Mouse (Mus musculus) forebrain, embryonic 16.5 days (tissue): ENCODE results near the gene Slc35a3. TPM values are rescaled to one million over a fixed set of nuclear protein-coding genes. Genes with fewer than 3 reads are reported as not detected.
"Not testable (repeated sequence)": the region's sequence is repeated elsewhere in the genome, so short reads cannot be mapped to it uniquely, and the experiment has no call there.

ENCODE experiments used
- ATAC-seq: fragments of 200-750 bp; cut with Nextera tagmentation; 2 replicates; pipeline ENCODE4 v1.8.0; 2017; ENCODE audit warnings: mild to moderate bottlenecking, moderate library complexity
- H3K27ac ChIP-seq: fragments of 300-500 bp; sonication (generic); 2 replicates; pipeline ENCODE4 v1.5.1; 2014; ENCODE audit warnings: low read length, control low read depth
- H3K27me3 ChIP-seq: fragments of 300-500 bp; sonication (generic); replicated peaks from 2 replicates; pipeline ENCODE4 v1.6.1; 2014; ENCODE audit warnings: low read length; ENCODE audit not compliant: control insufficient read depth, insufficient read depth
- H3K36me3 ChIP-seq: fragments of 300-500 bp; sonication (generic); 2 replicates; pipeline ENCODE4 v1.6.1; 2014; ENCODE audit not compliant: control insufficient read depth, insufficient read depth
- H3K4me1 ChIP-seq: fragments of 300-500 bp; sonication (generic); replicated peaks from 2 replicates; pipeline ENCODE4 v1.6.1; 2014; ENCODE audit warnings: low read length; ENCODE audit not compliant: control insufficient read depth, insufficient read depth
- H3K4me2 ChIP-seq: fragments of 300-500 bp; sonication (generic); 2 replicates; pipeline ENCODE4 v1.6.1; 2014; ENCODE audit warnings: mild to moderate bottlenecking, low read length, control low read depth
- H3K4me3 ChIP-seq: fragments of 300-500 bp; sonication (generic); replicated peaks from 2 replicates; pipeline ENCODE4 v1.5.1; 2014; ENCODE audit warnings: mild to moderate bottlenecking, low read length, control low read depth
- H3K9ac ChIP-seq: fragments of 300-500 bp; sonication (generic); replicated peaks from 2 replicates; pipeline ENCODE4 v1.6.1; 2014; ENCODE audit warnings: low read depth, low read length, control low read depth
- H3K9me3 ChIP-seq: fragments of 300-500 bp; sonication (generic); 2 replicates; pipeline ENCODE4 v1.6.1; 2016; ENCODE audit warnings: low read length; ENCODE audit not compliant: control insufficient read depth
- WGBS: fragments of 180-500 bp; shearing (Covaris S2); extraction: QIAGEN DNeasy Blood & Tissue Kit; methylation state at CpG from one replicate; pipeline ENCODE4 v1.1.7; 2014; 5-methylcytosine and 5-hydroxymethylcytosine counted together
- polyA plus RNA-seq: library from polyadenylated mRNA; unstranded; fragments of >200 nt; fragmentation: Nextera tagmentation; extraction: Ambion mirVana; gene quantifications from 2 replicates; pipeline ENCODE4 v1.2.1, GENCODE M21; 2015

Slc35a3 gene
- 8.1 and 8.3 TPM in 2 replicates for polyA plus RNA-seq

GRCm38 (mm10) chr3:116712436-116712881 is at the start of gene Slc35a3:
Gene Slc35a3, minus strand, starts transcription at chr3:116712831.
- Histone ChIP-seq H3K4me2 (peak within 1 kb of the TSS; percentile 72), H3K36me3 (no peaks in the 10 kb centered on the region), H3K9ac (peak within 1 kb of the TSS; percentile 95), H3K27me3 (0 out of 2 replicates have a peak, but pooled peaks cover 2% of the 10 kb centered on the region), H3K4me3 (peak within 1 kb of the TSS; percentile 77), H3K4me1 (peaks cover 10% of the 10 kb centered on the region), H3K27ac (peak within 1 kb of the TSS; percentile 18; the same call in 1 of the 2 replicates), H3K9me3 (no peaks in the 10 kb centered on the region)
- no peak for ATAC-seq
- 4% methylated on average over 8 of the region's 8 CpGs for WGBS

GRCm38 (mm10) chr3:116752818-116753217 is 40.2 kb upstream of the Slc35a3 start:
- no peak overlapping the region for H3K4me2 ChIP-seq
- no peaks in the 10 kb centered on the region for H3K4me1 ChIP-seq
- H3K36me3 ChIP-seq, result peaks cover 5% of the 10 kb centered on the region
- H3K9ac ChIP-seq, result no peak overlapping the region
- H3K27ac ChIP-seq, result no peak overlapping the region
- WGBS, result 94% methylated on average over 8 of the region's 8 CpGs
- no peaks in the 10 kb centered on the region for H3K27me3 ChIP-seq
- ATAC-seq, result no peak
- no peak overlapping the region for H3K4me3 ChIP-seq
- H3K9me3 ChIP-seq, result no peaks in the 10 kb centered on the region

GRCm38 (mm10) chr3:116751191-116751860 is 38.7 kb upstream of the Slc35a3 start:
- WGBS, result 87% methylated on average over 4 of the region's 4 CpGs
- H3K4me2 ChIP-seq, result no peak overlapping the region
- H3K27ac ChIP-seq, result no peak overlapping the region
- no peaks in the 10 kb centered on the region for H3K4me1 ChIP-seq
- no peak overlapping the region for H3K9ac ChIP-seq
- no peak overlapping the region for H3K4me3 ChIP-seq
- peak; percentile 72 for ATAC-seq
- H3K36me3 ChIP-seq, result peaks cover 3% of the 10 kb centered on the region
- H3K9me3 ChIP-seq, result no peaks in the 10 kb centered on the region
- H3K27me3 ChIP-seq, result no peaks in the 10 kb centered on the region

GRCm38 (mm10) chr3:116748391-116749170 is 36.0 kb upstream of the Slc35a3 start:
- WGBS, result 59% methylated on average over 8 of the region's 8 CpGs
- no peak overlapping the region for H3K27ac ChIP-seq
- H3K36me3 ChIP-seq, result peaks cover 2% of the 10 kb centered on the region; the same call in 1 of the 2 replicates
- H3K4me2 ChIP-seq, result no peak overlapping the region
- no peaks in the 10 kb centered on the region for H3K4me1 ChIP-seq
- H3K4me3 ChIP-seq, result no peak overlapping the region
- no peaks in the 10 kb centered on the region for H3K9me3 ChIP-seq
- peak; percentile 49 for ATAC-seq
- no peak overlapping the region for H3K9ac ChIP-seq
- no peaks in the 10 kb centered on the region for H3K27me3 ChIP-seq

GRCm38 (mm10) chr3:116747648-116748047 is 35.0 kb upstream of the Slc35a3 start:
- not testable (repeated sequence) for H3K9me3 ChIP-seq, H3K4me2 ChIP-seq, H3K27ac ChIP-seq, H3K4me1 ChIP-seq, H3K9ac ChIP-seq, H3K27me3 ChIP-seq, H3K4me3 ChIP-seq, H3K36me3 ChIP-seq, ATAC-seq
- 87% methylated on average over 7 of the region's 7 CpGs for WGBS

GRCm38 (mm10) chr3:116740963-116741362 is 28.3 kb upstream of the Slc35a3 start:
- Histone ChIP-seq H3K4me1 (no peaks in the 10 kb centered on the region), H3K36me3 (peaks cover 2% of the 10 kb centered on the region; the same call in 1 of the 2 replicates), H3K4me2 (no peak overlapping the region), H3K27ac (no peak overlapping the region), H3K4me3 (no peak overlapping the region), H3K9ac (no peak overlapping the region), H3K27me3 (no peaks in the 10 kb centered on the region), H3K9me3 (no peaks in the 10 kb centered on the region)
- WGBS, result 89% methylated on average over 9 of the region's 9 CpGs
- ATAC-seq, result no peak

GRCm38 (mm10) chr3:116740106-116740505 is 27.5 kb upstream of the Slc35a3 start:
- no peak for ATAC-seq
- no peaks in the 10 kb centered on the region for H3K9me3 ChIP-seq
- no peak overlapping the region for H3K4me2 ChIP-seq
- peaks cover 2% of the 10 kb centered on the region; the same call in 1 of the 2 replicates for H3K36me3 ChIP-seq
- WGBS, result 93% methylated on average over 5 of the region's 5 CpGs
- no peak overlapping the region for H3K4me3 ChIP-seq
- no peaks in the 10 kb centered on the region for H3K27me3 ChIP-seq
- no peak overlapping the region for H3K27ac ChIP-seq
- H3K4me1 ChIP-seq, result no peaks in the 10 kb centered on the region
- H3K9ac ChIP-seq, result no peak overlapping the region

- no peaks in the 10 kb centered on the region for H3K4me1 ChIP-seq
- no peaks in the 10 kb centered on the region for H3K27me3 ChIP-seq
- no peak overlapping the region for H3K27ac ChIP-seq
- H3K4me3 ChIP-seq, result no peak overlapping the region
- no peaks in the 10 kb centered on the region for H3K36me3 ChIP-seq
- ATAC-seq, result no peak
- H3K9me3 ChIP-seq, result no peaks in the 10 kb centered on the region
- H3K9ac ChIP-seq, result no peak overlapping the region
- H3K4me2 ChIP-seq, result no peak overlapping the region
- 87% methylated on average over 8 of the region's 8 CpGs for WGBS
Observed at GRCm38 (mm10) chr3:116737326-116737731, 24.7 kb upstream of the Slc35a3 start.

GRCm38 (mm10) chr3:116729483-116730174 is 17.0 kb upstream of the Slc35a3 start:
- peak; percentile 54 for ATAC-seq

More at GRCm38 (mm10) chr3:116729483-116730174, 17.0 kb upstream of the Slc35a3 start:
- Histone ChIP-seq H3K27me3 (no peaks in the 10 kb centered on the region), H3K4me2 (no peak overlapping the region), H3K9me3 (no peaks in the 10 kb centered on the region), H3K4me3 (no peak overlapping the region), H3K27ac (no peak overlapping the region), H3K4me1 (0 out of 2 replicates have a peak, but pooled peaks cover 3% of the 10 kb centered on the region), H3K36me3 (no peaks in the 10 kb centered on the region), H3K9ac (no peak overlapping the region)
- 53% methylated on average over 2 of the region's 2 CpGs for WGBS
